Mouse (Mus musculus) gastrocnemius, postnatal 14 days (tissue): ENCODE measurements around the gene Cdc14a. TPM values are rescaled to one million over a fixed set of nuclear protein-coding genes. Genes with fewer than 3 reads are reported as not detected.
"Not testable (repeated sequence)": the region's sequence is repeated elsewhere in the genome, so short reads cannot be mapped to it uniquely, and the experiment has no call there.

ENCODE experiments used
- DNase-seq: peaks from one replicate; pipeline ENCODE4 v3.0.0; 2021; ENCODE audit warnings: mixed read lengths
- intact Hi-C: fragments of 180-260 bp; cut with DNase I; formaldehyde crosslinking; loops from one replicate; pipeline ENCODE4 v1.15.1; 2025; ENCODE audit warnings: low total_unique reads
- total RNA-seq, 2 experiments: library from RNA; stranded (reverse); gene quantifications; 2 replicates each; pipeline ENCODE4 v1.2.3; 2021

Gene Cdc14a
- total RNA-seq, 2 experiments from 2014 or later = 17.0 to 23.9 TPM

GRCm38 (mm10) chr3:116386342-116386741, 37.5 kb downstream of the Cdc14a start:
- DNase-seq = no peak
- intact Hi-C loops = no loop called here

GRCm38 (mm10) chr3:116384319-116384718, 39.5 kb downstream of the Cdc14a start:
- intact Hi-C loops = no loop called here
- peak; percentile 12 for DNase-seq

GRCm38 (mm10) chr3:116380319-116380718, 43.5 kb downstream of the Cdc14a start:
- DNase-seq = no peak
- intact Hi-C loops = no loop called here

- intact Hi-C loops = no loop called here
Measured at GRCm38 (mm10) chr3:116375442-116375841, 48.4 kb downstream of the Cdc14a start.

GRCm38 (mm10) chr3:116374486-116374885, 49.3 kb downstream of the Cdc14a start:
- no peak for DNase-seq
- intact Hi-C loops = no loop called here

More at GRCm38 (mm10) chr3:116375442-116375841, 48.4 kb downstream of the Cdc14a start:
- DNase-seq = no peak

GRCm38 (mm10) chr3:116373196-116373595, 50.6 kb downstream of the Cdc14a start:
- intact Hi-C loops = no loop called here
- DNase-seq = no peak

GRCm38 (mm10) chr3:116368868-116369437, 54.9 kb downstream of the Cdc14a start:
- DNase-seq = no peak

GRCm38 (mm10) chr3:116366125-116366524, 57.7 kb downstream of the Cdc14a start:
- intact Hi-C loops = no loop called here

More at GRCm38 (mm10) chr3:116368868-116369437, 54.9 kb downstream of the Cdc14a start:
- intact Hi-C loops = no loop called here

GRCm38 (mm10) chr3:116361906-116362305, 61.9 kb downstream of the Cdc14a start:
- intact Hi-C loops = no loop called here
- DNase-seq = no peak

More at GRCm38 (mm10) chr3:116366125-116366524, 57.7 kb downstream of the Cdc14a start:
- DNase-seq = no peak

- intact Hi-C loops = no loop called here
- DNase-seq = no peak
Measured at GRCm38 (mm10) chr3:116361101-116361500, 62.7 kb downstream of the Cdc14a start.

GRCm38 (mm10) chr3:116357866-116358265, 66.0 kb downstream of the Cdc14a start:
- no peak for DNase-seq
- intact Hi-C loops = no loop called here

- DNase-seq = no peak
- intact Hi-C loops = no loop called here
Measured at GRCm38 (mm10) chr3:116357180-116357579, 66.7 kb downstream of the Cdc14a start.

- DNase-seq = no peak
- intact Hi-C loops = no loop called here
Measured at GRCm38 (mm10) chr3:116355026-116355788, 68.6 kb downstream of the Cdc14a start.

- peak; percentile 70 for DNase-seq
- intact Hi-C loops = no loop called here
Measured at GRCm38 (mm10) chr3:116352486-116352885, 71.3 kb downstream of the Cdc14a start.

- DNase-seq = no peak
- intact Hi-C loops = no loop called here
Measured at GRCm38 (mm10) chr3:116350389-116350967, 73.4 kb downstream of the Cdc14a start.

GRCm38 (mm10) chr3:116347571-116347970, 76.3 kb downstream of the Cdc14a start:
- DNase-seq, intact Hi-C loops: not testable (repeated sequence)

GRCm38 (mm10) chr3:116345245-116345644, 78.6 kb downstream of the Cdc14a start:
- no peak for DNase-seq
- intact Hi-C loops = no loop called here

- no peak for DNase-seq
- intact Hi-C loops = loop anchor here (5.0 kb wide), 1 partner anchor 80 kb away; the partner anchor contains the start of gene Cdc14a
Measured at GRCm38 (mm10) chr3:116342251-116342650, 81.6 kb downstream of the Cdc14a start.

- intact Hi-C loops = loop anchor here (5.0 kb wide), 1 partner anchor 81 kb away; the partner anchor contains the start of gene Cdc14a
- DNase-seq = peak; percentile 61
Measured at GRCm38 (mm10) chr3:116340950-116341624, 82.7 kb downstream of the Cdc14a start.

GRCm38 (mm10) chr3:116340281-116340680, 83.6 kb downstream of the Cdc14a start:
- intact Hi-C loops = loop anchor here (5.0 kb wide), 1 partner anchor 82 kb away; the partner anchor contains the start of gene Cdc14a
- DNase-seq = no peak
